Mouse (Mus musculus) lung, embryonic 14.5 days (tissue): ENCODE results near the gene Cyp1a2. TPM values are rescaled to one million over a fixed set of nuclear protein-coding genes. Genes with fewer than 3 reads are reported as not detected.
A peak's percentile ranks its signal among the peaks of the same experiment; 100 is the strongest.

Source experiments
- ATAC-seq: fragments of 200-750 bp; cut with Nextera tagmentation; 2 replicates; pipeline ENCODE4 v1.8.0; 2017; ENCODE audit warnings: mild to moderate bottlenecking, moderate TSS enrichment, moderate library complexity; ENCODE audit not compliant: insufficient read depth
- DNase-seq: peaks from one replicate; pipeline ENCODE4 v3.0.0-alpha.2; 2015
- H3K27ac ChIP-seq: fragments of 300-500 bp; sonication (generic); 2 replicates; pipeline ENCODE4 v1.5.1; 2014; ENCODE audit warnings: low read depth, mild to moderate bottlenecking, moderate library complexity
- H3K27me3 ChIP-seq: fragments of 300-500 bp; sonication (generic); 2 replicates; pipeline ENCODE4 v1.6.1; 2014; ENCODE audit warnings: low read length, control low read depth; ENCODE audit not compliant: insufficient read depth
- H3K36me3 ChIP-seq: fragments of 300-500 bp; sonication (generic); 2 replicates; pipeline ENCODE4 v1.6.1; 2014; ENCODE audit warnings: control low read depth; ENCODE audit not compliant: insufficient read depth
- H3K4me1 ChIP-seq: fragments of 300-500 bp; sonication (generic); 2 replicates; pipeline ENCODE4 v1.6.1; 2014; ENCODE audit warnings: antibody characterized with exemption, control low read depth; ENCODE audit not compliant: insufficient read depth
- H3K4me2 ChIP-seq: fragments of 300-500 bp; sonication (generic); 2 replicates; pipeline ENCODE4 v1.6.1; 2014; ENCODE audit warnings: mild to moderate bottlenecking
- H3K4me3 ChIP-seq: fragments of 300-500 bp; sonication (generic); 2 replicates; pipeline ENCODE4 v1.5.1; 2014; ENCODE audit warnings: low read depth, low read length
- H3K9ac ChIP-seq: fragments of 300-500 bp; sonication (generic); 2 replicates; pipeline ENCODE4 v1.6.1; 2014
- H3K9me3 ChIP-seq: fragments of 300-500 bp; sonication (generic); 2 replicates; pipeline ENCODE4 v1.6.1; 2016; ENCODE audit warnings: low read depth, low read length, control low read depth
- CTCF ChIP-seq: IDR thresholded peaks from 2 replicates; pipeline ENCODE4 v1.5.1; 2016; ENCODE audit warnings: antibody characterized with exemption, low read depth
- WGBS: fragments of 180-500 bp; shearing (Covaris S2); extraction: QIAGEN DNeasy Blood & Tissue Kit; methylation state at CpG from one replicate; pipeline ENCODE4 v1.1.7; 2014; 5-methylcytosine and 5-hydroxymethylcytosine counted together
- polyA plus RNA-seq: library from polyadenylated mRNA; unstranded; fragments of >200 nt; fragmentation: Nextera tagmentation; extraction: Ambion mirVana; gene quantifications from 2 replicates; pipeline ENCODE4 v1.2.1, GENCODE M21; 2014

Cyp1a2 gene
- polyA plus RNA-seq, 1 experiment from 2014 or later = not detected

GRCm38 (mm10) chr9:57641022-57641421 is 42.5 kb downstream of the Cyp1a2 start:
- peak overlapping the region; percentile 42 for H3K4me2 ChIP-seq
- no peaks in the 10 kb centered on the region for H3K9me3 ChIP-seq
- ATAC-seq = no peak
- 91% methylated on average over 1 of the region's 1 CpGs for WGBS
- DNase-seq = no peak
- peaks cover 5% of the 10 kb centered on the region; the same call in 1 of the 2 replicates for H3K36me3 ChIP-seq
- no peak for TF ChIP-seq CTCF
- no peak overlapping the region; the same call in 1 of the 2 replicates for H3K9ac ChIP-seq
- peak overlapping the region; percentile 9 for H3K27ac ChIP-seq
- H3K4me3 ChIP-seq = no peak overlapping the region
- no peaks in the 10 kb centered on the region for H3K27me3 ChIP-seq
- peaks cover 55% of the 10 kb centered on the region for H3K4me1 ChIP-seq

GRCm38 (mm10) chr9:57640384-57640783 is 43.1 kb downstream of the Cyp1a2 start:
- peak overlapping the region; percentile 61; the same call in 1 of the 2 replicates for H3K27ac ChIP-seq
- no peaks in the 10 kb centered on the region for H3K27me3 ChIP-seq
- peak overlapping the region; percentile 1; the same call in 1 of the 2 replicates for H3K4me3 ChIP-seq
- DNase-seq (peak; percentile 77), ATAC-seq (0 out of 2 replicates have a peak, but pooled peaks have one; percentile 4)
- H3K9ac ChIP-seq = peak overlapping the region; percentile 16; the same call in 1 of the 2 replicates
- H3K36me3 ChIP-seq = peaks cover 5% of the 10 kb centered on the region; the same call in 1 of the 2 replicates
- no peak for TF ChIP-seq CTCF
- no peaks in the 10 kb centered on the region for H3K9me3 ChIP-seq
- WGBS = 15% methylated on average over 15 of the region's 15 CpGs
- H3K4me2 ChIP-seq = peak overlapping the region; percentile 42
- H3K4me1 ChIP-seq = peaks cover 55% of the 10 kb centered on the region

DNA sequence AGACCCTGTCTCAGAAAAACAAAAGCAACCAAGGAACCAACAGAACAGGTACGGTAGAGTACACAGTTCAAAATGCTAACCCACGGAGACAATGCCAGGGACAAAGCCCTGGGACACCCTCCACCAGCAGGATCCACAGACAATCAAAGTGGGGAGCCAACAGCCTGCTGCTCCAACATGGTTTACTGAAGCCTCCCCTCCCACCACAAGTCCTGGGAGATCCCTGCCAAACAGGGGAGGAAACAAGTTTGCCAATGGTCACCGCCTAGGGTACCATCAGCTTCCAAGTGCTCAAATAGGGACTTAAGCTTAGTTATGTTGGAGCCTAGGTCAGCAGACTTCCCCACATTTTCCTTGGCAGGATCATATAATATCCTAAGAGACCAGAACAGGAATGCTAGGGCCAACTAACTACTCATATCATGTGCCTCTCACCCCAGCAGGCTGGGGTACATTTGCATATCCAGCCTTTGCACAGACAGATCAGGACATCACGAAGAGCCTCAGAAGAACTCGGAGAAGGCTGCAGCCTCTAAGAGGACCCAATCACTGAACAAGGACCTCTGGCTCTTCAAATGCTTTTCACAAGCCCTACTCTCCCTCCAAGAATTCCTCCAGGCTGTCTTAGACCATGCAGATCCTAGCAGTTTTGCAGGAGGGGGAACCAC is 43.7 kb downstream of the Cyp1a2 start:
- Histone ChIP-seq H3K36me3 (peaks cover 5% of the 10 kb centered on the region; the same call in 1 of the 2 replicates), H3K27me3 (no peaks in the 10 kb centered on the region), H3K9ac (peak overlapping the region; percentile 28; the same call in 1 of the 2 replicates), H3K4me2 (peak overlapping the region; percentile 52), H3K4me1 (peaks cover 55% of the 10 kb centered on the region), H3K9me3 (no peaks in the 10 kb centered on the region), H3K27ac (peak overlapping the region; percentile 61; the same call in 1 of the 2 replicates), H3K4me3 (peak overlapping the region; percentile 1; the same call in 1 of the 2 replicates)
- no peak for DNase-seq
- ATAC-seq = no peak
- 65% methylated on average over 5 of the region's 5 CpGs for WGBS
- TF ChIP-seq CTCF = no peak

DNA sequence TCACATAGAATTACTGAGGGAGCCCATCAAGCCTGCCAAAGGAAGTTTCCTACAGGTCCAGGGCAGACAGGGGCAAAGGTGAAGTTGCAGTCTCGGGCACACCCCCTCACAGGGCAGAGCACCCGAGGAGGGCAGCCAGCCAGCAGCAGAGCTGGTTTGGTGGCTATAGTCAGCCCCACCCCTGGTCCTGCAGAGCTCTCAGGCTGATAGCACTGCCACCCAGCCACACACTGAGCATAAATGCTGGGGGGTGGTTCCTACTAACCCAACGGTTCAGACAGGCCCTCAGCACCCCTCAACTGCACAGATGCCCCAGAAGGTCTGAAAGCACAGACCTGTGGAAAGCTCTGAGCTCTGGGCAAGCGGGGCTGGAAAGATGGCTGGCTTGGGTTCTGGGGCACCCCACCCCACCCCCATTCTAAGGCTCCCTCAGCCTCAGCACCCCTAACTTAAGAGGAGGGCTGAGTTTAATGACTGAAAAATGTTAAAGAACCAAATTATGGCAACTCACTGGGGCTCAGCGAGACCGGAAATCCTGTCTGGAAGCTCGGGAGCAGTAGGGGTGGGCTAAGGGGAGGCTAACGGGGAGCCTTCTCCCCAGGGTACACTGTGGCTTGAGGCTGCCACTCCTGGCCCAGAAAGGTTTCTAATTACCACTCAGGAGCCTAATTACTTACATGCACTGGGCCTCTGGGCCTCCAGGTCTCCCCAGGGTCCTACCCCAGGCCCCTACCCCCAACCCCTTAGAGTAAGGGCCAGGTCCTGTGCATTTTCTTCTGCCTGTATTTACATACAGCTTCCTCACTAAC is 44.6 kb downstream of the Cyp1a2 start:
- Histone ChIP-seq H3K4me3 (0 out of 2 replicates have a peak overlapping the region, but pooled peaks have one; percentile 5), H3K9me3 (no peaks in the 10 kb centered on the region), H3K4me1 (peaks cover 54% of the 10 kb centered on the region), H3K4me2 (peak overlapping the region; percentile 52), H3K9ac (peak overlapping the region; percentile 40), H3K36me3 (peaks cover 5% of the 10 kb centered on the region; the same call in 1 of the 2 replicates), H3K27ac (peak overlapping the region; percentile 84), H3K27me3 (no peaks in the 10 kb centered on the region)
- DNase-seq (no peak), ATAC-seq (peak; percentile 29; the same call in 1 of the 2 replicates)
- TF ChIP-seq CTCF = no peak
- WGBS = 34% methylated on average over 8 of the region's 8 CpGs

DNA sequence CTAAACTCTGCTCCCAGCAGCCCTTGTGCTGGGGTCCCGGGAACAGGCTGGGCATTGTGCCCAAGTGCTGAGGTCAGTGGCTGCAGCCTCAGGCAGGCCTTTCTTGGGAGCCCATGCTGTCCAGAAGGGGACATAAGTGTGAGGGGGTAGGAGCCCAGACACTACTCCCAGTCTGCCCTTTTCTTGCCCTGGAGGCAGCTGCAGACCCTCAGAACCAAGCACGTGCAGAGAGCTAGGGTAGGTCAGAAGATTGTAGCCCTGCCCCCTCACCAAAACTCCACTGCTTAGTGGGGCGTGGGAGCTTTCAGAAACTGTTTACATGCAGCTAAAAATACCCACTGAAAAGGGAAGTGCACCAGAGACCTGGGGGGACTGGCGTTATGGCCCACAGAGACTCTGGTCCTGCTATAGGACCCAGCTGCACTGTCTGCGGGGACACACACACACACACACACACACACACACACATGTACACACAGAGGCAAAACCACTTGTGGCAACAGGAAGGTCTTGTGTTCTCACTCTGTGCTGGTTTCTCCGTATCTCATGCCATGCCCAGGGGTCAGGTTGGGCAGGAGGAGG is 45.7 kb downstream of the Cyp1a2 start:
- Histone ChIP-seq H3K27ac (peak overlapping the region; percentile 84), H3K9me3 (no peaks in the 10 kb centered on the region), H3K4me3 (0 out of 2 replicates have a peak overlapping the region, but pooled peaks have one; percentile 5), H3K4me1 (peaks cover 44% of the 10 kb centered on the region), H3K9ac (peak overlapping the region; percentile 40; the same call in 1 of the 2 replicates), H3K4me2 (peak overlapping the region; percentile 52), H3K36me3 (peaks cover 7% of the 10 kb centered on the region; the same call in 1 of the 2 replicates), H3K27me3 (no peaks in the 10 kb centered on the region)
- 16% methylated on average over 6 of the region's 6 CpGs for WGBS
- TF ChIP-seq CTCF = no peak
- DNase-seq = peak; percentile 85
- peak; percentile 73 for ATAC-seq

DNA sequence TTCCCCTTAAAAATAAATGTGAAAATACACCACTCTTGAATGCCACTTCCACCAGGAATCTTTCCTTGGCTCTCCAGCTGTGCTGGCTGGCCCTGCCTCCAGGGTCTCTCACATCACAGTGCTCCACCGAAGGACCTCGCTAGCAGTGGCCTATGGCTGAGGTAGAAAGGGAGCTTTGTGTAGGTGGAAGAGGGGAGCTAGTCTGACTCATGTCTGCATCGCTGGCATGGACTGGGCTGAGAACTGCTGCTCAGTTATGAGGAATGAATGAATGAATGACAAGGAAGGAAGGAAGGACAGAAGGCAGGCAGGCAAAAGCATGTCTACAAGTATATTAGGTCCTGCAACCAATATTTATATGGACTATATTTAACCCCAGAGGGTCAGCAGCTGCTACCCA is 46.2 kb downstream of the Cyp1a2 start:
- Histone ChIP-seq H3K36me3 (peaks cover 10% of the 10 kb centered on the region; the same call in 1 of the 2 replicates), H3K27me3 (no peaks in the 10 kb centered on the region), H3K27ac (peak overlapping the region; percentile 84), H3K4me1 (peaks cover 40% of the 10 kb centered on the region), H3K9me3 (no peaks in the 10 kb centered on the region), H3K4me2 (peak overlapping the region; percentile 52), H3K9ac (no peak overlapping the region), H3K4me3 (no peak overlapping the region)
- DNase-seq (no peak), ATAC-seq (no peak)
- no peak for TF ChIP-seq CTCF
- 56% methylated on average over 3 of the region's 3 CpGs for WGBS
